Mouse (Mus musculus): Measurements from ENCODE around the gene Lrp6.

DNA sequence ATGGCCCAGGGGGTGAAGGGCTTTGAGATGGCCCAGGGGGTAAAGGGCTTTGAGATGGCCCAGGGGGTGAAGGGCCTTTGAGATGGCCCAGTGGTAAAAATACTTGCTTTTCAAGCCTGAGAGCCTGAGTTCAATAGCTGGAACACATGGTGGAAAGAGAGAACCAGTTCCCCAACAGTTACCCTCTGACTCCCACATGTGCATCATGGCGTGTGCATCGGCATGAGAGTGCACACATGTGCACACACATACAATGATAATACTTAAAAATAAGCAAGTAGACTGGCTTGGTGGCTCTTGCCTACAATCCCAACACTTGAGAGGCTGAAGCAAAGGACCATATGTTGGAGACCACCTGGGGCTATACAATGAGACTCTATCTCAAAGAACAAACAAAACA is 17.9 kb upstream of the Lrp6 start:
- TF ChIP-seq GATA1 (IDR thresholded peaks at IDR 0.05; ENCODE audit: borderline replicate concordance, low read length) (no peak), FLI1 (IDR thresholded peaks at IDR 0.05; ENCODE audit: low read length) (no peak)

Data from megakaryocyte, embryonic 14.5 days (primary cell).